Mouse (Mus musculus): ENCODE results near the gene T.

- TF ChIP-seq CTCF (IDR thresholded peaks at IDR 0.05; ENCODE audit: insufficient read depth, low read depth, low read length) (no peak), POLR2A (IDR thresholded peaks at IDR 0.05; ENCODE audit: insufficient read depth, low read depth, low read length) (no peak)
These were observed 47.6 kb downstream of the T start for GRCm38 (mm10) chr17:8481797-8482196.
